Mouse (Mus musculus) right cerebral cortex, postnatal 25 days (tissue): Measurements from ENCODE around the gene Edem3.
"Not testable (repeated sequence)": the region's sequence is repeated elsewhere in the genome, so short reads cannot be mapped to it uniquely, and the experiment has no call there.

Experiments
- DNase-seq: peaks from one replicate; pipeline ENCODE4 v3.0.0; 2022

The Edem3 gene

GRCm38 (mm10) chr1:151754881-151755659, at the start of gene Edem3:
Edem3 (plus strand) TSS chr1:151755371.
- DNase-seq = peak; percentile 98

DNA sequence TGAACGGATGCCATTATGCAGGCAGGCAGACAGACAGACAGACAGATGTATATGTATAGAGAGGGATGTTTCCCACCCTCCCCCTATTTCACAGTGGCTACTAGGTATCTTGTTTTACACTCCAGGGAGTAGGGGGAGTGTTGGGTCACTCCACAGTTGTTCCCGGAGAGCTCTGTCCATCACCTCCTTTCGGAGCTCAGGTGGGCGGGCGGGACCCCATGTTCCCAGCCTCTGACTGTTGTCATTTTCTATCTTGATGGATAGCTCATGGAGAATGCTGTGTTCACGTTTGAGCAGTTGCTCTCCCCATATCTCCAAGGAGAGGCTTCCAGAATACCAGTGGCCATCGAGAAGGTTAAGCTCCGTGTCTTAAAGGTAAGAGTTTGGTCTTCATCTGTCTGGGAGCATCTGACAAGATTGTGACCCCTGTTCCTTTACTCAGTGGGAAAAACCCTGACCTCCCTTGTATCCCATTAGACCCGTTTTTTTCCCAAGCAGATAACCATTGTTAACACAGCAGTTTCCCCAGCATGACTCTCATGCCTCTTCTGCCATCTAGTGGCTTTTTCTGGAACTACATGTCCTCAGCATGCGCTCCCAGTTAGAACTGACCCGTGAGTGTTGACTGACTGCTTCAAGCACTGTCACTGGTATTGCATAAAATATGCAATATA, 49.3 kb upstream of the Edem3 start:
- peak; percentile 74 for DNase-seq

GRCm38 (mm10) chr1:151706397-151706752, 48.8 kb upstream of the Edem3 start:
- DNase-seq = no peak

- no peak for DNase-seq
These were observed 46.0 kb upstream of the Edem3 start for GRCm38 (mm10) chr1:151708966-151709733.

GRCm38 (mm10) chr1:151709734-151710022, 45.5 kb upstream of the Edem3 start:
- DNase-seq = no peak

DNA sequence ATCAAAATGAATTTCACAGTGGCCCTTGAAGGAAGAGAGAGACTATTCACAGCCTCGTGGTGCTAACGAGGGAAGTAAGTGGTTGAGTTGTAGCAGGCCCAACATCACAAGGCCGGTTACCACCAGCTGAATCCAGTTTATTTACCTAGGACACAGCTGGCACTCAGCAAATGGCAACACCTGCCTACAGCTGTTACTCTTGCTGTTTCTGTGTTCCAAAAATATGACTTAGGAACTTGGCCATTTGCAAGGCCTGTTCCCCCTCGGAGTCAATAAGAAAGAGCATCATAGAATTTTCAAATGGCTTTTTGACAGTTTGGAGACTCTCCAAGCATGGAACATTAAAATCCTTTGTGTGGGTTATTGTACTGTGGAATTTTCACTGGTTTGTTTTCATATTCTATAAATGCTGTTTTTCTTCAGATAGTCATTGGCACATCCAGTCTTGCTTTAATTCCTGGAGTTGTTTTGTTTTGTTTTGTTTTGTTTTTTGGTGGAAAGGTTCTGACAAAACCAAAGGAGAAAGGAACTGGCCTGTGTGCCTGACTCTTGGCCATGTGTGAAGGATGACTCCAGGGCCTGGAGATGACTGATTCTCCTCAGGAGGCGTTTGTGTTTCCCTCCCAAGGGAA, 44.6 kb upstream of the Edem3 start:
- no peak for DNase-seq

DNA sequence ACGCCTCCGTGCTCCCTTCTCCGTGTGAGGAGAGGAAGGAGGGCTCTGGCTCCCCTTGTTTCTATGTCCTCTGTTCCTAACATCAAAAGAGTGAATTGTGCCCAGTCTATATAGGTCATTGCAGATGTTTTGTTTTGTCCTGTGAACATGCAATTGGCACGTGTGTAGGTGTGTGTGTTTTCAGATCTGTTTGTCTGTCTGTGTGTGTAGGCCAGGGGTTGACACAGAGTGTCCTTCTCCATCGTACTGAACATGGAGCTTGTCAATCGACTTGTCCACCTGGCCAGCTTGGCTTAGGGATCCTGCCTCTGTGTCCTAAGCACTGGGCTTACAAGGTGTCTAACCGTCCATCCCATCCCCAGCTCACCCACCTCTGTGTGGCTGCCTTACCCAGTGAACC, 44.1 kb upstream of the Edem3 start:
- DNase-seq = no peak

GRCm38 (mm10) chr1:151712664-151713063, 42.5 kb upstream of the Edem3 start:
- DNase-seq = no peak

DNA sequence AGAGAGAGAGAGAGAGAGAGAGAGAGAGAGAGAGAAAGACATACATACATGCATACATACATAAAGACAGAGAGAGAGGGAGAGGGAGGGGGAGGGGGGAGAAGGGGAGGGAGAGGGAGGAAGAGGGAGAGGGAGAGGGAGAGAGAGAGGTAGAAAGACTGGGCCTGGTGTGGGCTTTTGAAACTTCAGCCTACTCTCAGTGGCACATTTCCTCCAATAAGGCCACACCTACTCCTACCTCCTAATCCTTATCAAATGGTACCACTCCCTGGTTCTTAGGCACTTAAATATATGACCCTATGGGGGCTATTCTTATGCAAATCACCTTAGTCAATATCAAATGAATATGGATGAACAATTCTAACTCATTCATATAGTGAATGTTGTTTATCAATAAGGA, 41.5 kb upstream of the Edem3 start:
- DNase-seq = no peak

GRCm38 (mm10) chr1:151716024-151716710, 39.0 kb upstream of the Edem3 start:
- DNase-seq = no peak

GRCm38 (mm10) chr1:151717624-151718023, 37.5 kb upstream of the Edem3 start:
- no peak for DNase-seq

GRCm38 (mm10) chr1:151718575-151718974, 36.6 kb upstream of the Edem3 start:
- DNase-seq = no peak

- DNase-seq = no peak
These were observed 35.3 kb upstream of the Edem3 start for GRCm38 (mm10) chr1:151719911-151720310.

DNA sequence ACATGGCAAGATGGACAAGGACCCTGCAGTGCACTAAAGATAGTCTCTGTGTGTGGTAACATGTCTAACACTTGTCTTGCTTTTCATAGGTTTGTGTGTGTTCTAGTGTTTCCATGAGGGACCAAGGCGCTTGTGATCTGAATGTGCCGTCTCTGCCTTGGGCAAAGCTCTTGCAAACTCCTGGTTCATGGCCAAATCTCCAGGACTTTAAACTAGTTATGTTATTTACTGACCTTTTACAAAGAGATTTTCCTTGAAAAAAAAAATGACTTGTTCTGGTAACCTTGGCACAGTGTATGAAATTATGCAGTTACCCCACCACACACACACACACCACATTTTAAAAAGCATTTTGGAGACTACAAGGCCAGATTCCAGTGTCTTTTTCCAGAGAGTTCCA, 34.6 kb upstream of the Edem3 start:
- DNase-seq = no peak

DNA sequence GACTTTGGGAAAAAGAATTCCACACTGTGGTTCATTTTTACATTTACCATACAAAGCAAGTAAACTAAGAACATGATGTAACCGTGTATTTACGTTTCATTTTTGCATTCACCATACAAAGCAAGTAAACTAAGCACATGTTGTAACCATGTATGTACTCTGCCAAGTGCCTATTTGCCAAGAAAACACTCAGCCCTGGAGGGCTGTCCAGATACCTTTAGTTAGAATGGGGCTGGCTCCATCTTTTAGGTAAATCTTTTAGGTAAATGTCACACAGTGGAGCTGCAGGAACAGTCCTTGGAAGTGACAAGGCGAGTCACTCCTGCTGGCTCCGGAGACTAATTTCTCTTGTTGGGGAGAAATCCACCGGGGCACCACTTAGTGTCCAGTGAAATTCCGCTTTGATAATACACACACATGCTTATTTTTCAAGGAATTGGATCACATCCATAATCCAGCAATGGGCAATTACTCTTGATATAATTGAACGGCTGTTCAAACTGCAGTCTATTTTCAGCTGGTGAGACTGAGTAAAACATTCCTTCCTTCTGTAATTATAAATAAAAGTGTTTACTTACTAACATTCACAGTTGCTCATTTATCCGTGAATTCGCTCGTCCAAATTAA, 33.7 kb upstream of the Edem3 start:
- DNase-seq = no peak

- no peak for DNase-seq
These were observed 31.4 kb upstream of the Edem3 start for GRCm38 (mm10) chr1:151723771-151724170.

- no peak for DNase-seq
These were observed 29.6 kb upstream of the Edem3 start for GRCm38 (mm10) chr1:151725590-151725989.

GRCm38 (mm10) chr1:151726358-151726757, 28.8 kb upstream of the Edem3 start:
- no peak for DNase-seq

GRCm38 (mm10) chr1:151728141-151728540, 27.0 kb upstream of the Edem3 start:
- DNase-seq = no peak

GRCm38 (mm10) chr1:151737146-151737545, 18.0 kb upstream of the Edem3 start:
- DNase-seq = no peak

- no peak for DNase-seq
These were observed 14.0 kb upstream of the Edem3 start for GRCm38 (mm10) chr1:151741199-151741621.

- DNase-seq = not testable (repeated sequence)
These were observed 5.3 kb upstream of the Edem3 start for GRCm38 (mm10) chr1:151749894-151750293.
